Mouse (Mus musculus) heart, adult 2 months (tissue): ENCODE data around the gene Tlr4.

Source experiments
- CTCF ChIP-seq: fragments of 200-600 bp; IDR thresholded peaks from 2 replicates; pipeline ENCODE4 v1.8.1; 2022; ENCODE audit warnings: antibody characterized with exemption, mild to moderate bottlenecking, moderate library complexity
- EP300 ChIP-seq: fragments of 200-500 bp; IDR thresholded peaks from 2 replicates; pipeline ENCODE4 v1.6.1; 2011; ENCODE audit warnings: low read depth, low read length, control low read depth; ENCODE audit not compliant: insufficient read depth
- POLR2A ChIP-seq: fragments of 200-500 bp; IDR thresholded peaks from 2 replicates; pipeline ENCODE4 v1.6.1; 2011; ENCODE audit warnings: mild to moderate bottlenecking, low read depth, low read length, control low read depth; ENCODE audit not compliant: insufficient read depth

DNA sequence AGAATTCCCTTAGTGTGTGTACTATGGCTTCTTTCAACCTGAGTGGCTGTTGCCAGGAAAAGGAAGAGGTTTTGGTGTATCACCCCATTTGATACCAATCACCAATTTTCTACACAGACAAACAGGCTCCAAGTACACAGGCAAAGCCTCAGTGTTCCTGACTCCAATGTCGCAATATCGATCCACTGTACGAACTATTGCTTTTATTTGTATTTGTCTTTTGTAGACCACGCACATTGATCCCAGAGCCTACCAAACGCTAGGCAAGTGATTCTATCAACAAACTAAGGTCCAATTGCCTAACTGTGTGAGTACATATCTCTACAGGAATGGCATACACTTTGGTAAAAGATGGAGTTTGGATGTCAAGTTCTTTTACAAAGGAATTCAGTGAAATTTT, 55.9 kb downstream of the Tlr4 start:
- no peak for TF ChIP-seq POLR2A
- no peak for TF ChIP-seq CTCF
- TF ChIP-seq EP300, result no peak
